Mouse (Mus musculus): ENCODE measurements around the gene Lrrn2. TPM values are rescaled to one million over a fixed set of nuclear protein-coding genes. Genes with fewer than 3 reads are reported as not detected.

Gene Lrrn2
- polyA plus RNA-seq, 1 experiment from 2014 or later: 36.5 TPM

GRCm38 (mm10) chr1:132915849-132916493, 35.9 kb downstream of the Lrrn2 start:
- no peak overlapping the region for H3K27ac ChIP-seq (replicated peaks; ENCODE audit: low read depth, low read length)
- peak; percentile 67 for DNase-seq

GRCm38 (mm10) chr1:132917554-132917953, 37.5 kb downstream of the Lrrn2 start:
- Histone ChIP-seq H3K27me3 (ENCODE audit: control insufficient read depth, insufficient read depth, low read length) (no peaks in the 10 kb centered on the region), H3K9ac (replicated peaks; ENCODE audit: low read length) (no peak overlapping the region), H3K4me2 (ENCODE audit: low read length) (no peak overlapping the region), H3K4me3 (replicated peaks; ENCODE audit: low read depth, low read length) (no peak overlapping the region), H3K27ac (replicated peaks; ENCODE audit: low read depth, low read length) (peak overlapping the region; percentile 46), H3K9me3 (ENCODE audit: control insufficient read depth, low read length) (no peaks in the 10 kb centered on the region), H3K36me3 (ENCODE audit: control insufficient read depth, insufficient read depth, low read length) (no peaks in the 10 kb centered on the region), H3K4me1 (ENCODE audit: control insufficient read depth, insufficient read depth, low read length) (peaks cover 44% of the 10 kb centered on the region)
- DNase-seq: peak; percentile 66
- ATAC-seq (ENCODE audit: low FRiP score, low TSS enrichment): no peak
- 11% methylated on average over 8 of the region's 8 CpGs for WGBS

More at GRCm38 (mm10) chr1:132915849-132916493, 35.9 kb downstream of the Lrrn2 start:
- H3K4me3 ChIP-seq (replicated peaks; ENCODE audit: low read depth, low read length): no peak overlapping the region
- H3K4me2 ChIP-seq (ENCODE audit: low read length): no peak overlapping the region
- H3K4me1 ChIP-seq (ENCODE audit: control insufficient read depth, insufficient read depth, low read length): peaks cover 38% of the 10 kb centered on the region
- H3K27me3 ChIP-seq (ENCODE audit: control insufficient read depth, insufficient read depth, low read length): no peaks in the 10 kb centered on the region
- no peaks in the 10 kb centered on the region for H3K36me3 ChIP-seq (ENCODE audit: control insufficient read depth, insufficient read depth, low read length)
- WGBS: 32% methylated on average over 6 of the region's 6 CpGs
- no peaks in the 10 kb centered on the region for H3K9me3 ChIP-seq (ENCODE audit: control insufficient read depth, low read length)
- ATAC-seq (ENCODE audit: low FRiP score, low TSS enrichment): no peak
- no peak overlapping the region for H3K9ac ChIP-seq (replicated peaks; ENCODE audit: low read length)

DNA sequence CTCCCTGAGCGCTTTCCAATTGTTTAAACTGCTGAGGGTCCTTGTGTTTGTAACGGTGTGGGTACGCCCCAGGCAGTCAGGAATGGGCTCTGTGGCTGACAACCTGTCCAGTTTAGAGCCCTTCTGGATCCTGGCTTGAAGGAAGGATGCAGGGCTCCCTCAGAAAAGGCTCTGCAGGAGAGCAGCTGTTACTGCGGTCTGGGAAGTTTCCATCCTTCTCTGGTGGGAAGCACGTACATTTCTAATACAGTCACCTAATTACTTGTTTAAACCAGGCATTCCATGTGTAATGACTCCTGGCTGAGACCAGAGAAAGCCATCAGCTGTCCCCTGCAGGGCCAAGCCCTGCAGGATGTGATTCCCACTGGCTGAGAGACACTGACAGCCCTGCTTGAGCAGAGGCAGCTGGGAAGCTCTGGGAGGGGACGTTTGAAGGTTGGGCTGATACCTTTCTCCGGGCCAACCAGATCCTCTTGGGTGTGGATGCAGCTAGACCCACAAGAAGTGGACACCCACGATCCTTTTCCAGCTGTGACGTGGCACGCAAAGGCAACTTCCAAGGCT, 38.1 kb downstream of the Lrrn2 start:
- Histone ChIP-seq H3K36me3 (ENCODE audit: control insufficient read depth, insufficient read depth, low read length) (no peaks in the 10 kb centered on the region), H3K9ac (replicated peaks; ENCODE audit: low read length) (no peak overlapping the region), H3K4me1 (ENCODE audit: control insufficient read depth, insufficient read depth, low read length) (peaks cover 44% of the 10 kb centered on the region), H3K4me2 (ENCODE audit: low read length) (no peak overlapping the region), H3K9me3 (ENCODE audit: control insufficient read depth, low read length) (no peaks in the 10 kb centered on the region), H3K27me3 (ENCODE audit: control insufficient read depth, insufficient read depth, low read length) (no peaks in the 10 kb centered on the region), H3K4me3 (replicated peaks; ENCODE audit: low read depth, low read length) (no peak overlapping the region), H3K27ac (replicated peaks; ENCODE audit: low read depth, low read length) (peak overlapping the region; percentile 46)
- WGBS: 24% methylated on average over 10 of the region's 10 CpGs
- DNase-seq (peak; percentile 46), ATAC-seq (ENCODE audit: low FRiP score, low TSS enrichment) (no peak)

DNA sequence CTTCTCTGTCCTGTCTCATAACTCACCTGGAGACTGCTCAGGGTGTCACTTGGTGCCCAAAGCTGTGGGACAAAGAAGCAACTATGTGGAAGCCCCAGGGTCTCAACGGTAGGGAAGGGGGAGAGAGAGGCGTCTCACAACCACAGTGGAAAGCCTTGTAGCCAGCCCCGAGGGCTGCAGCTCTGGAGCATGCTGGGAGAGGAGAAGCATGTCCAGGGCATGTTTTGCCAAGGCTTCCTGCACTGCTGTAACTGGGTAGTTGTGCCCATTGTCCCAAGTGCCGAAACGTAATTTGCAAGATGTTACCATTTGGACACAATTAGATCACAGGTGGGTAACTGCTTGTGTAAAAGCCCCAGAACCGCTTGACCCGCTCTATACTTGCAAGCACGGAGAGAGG, 39.2 kb downstream of the Lrrn2 start:
- no peak for ATAC-seq (ENCODE audit: low FRiP score, low TSS enrichment)
- WGBS: 81% methylated on average over 8 of the region's 8 CpGs

GRCm38 (mm10) chr1:132921071-132921470, 41.0 kb downstream of the Lrrn2 start:
- Histone ChIP-seq H3K36me3 (ENCODE audit: control insufficient read depth, insufficient read depth, low read length) (no peaks in the 10 kb centered on the region), H3K9ac (replicated peaks; ENCODE audit: low read length) (0 out of 2 replicates have a peak overlapping the region, but pooled peaks have one; percentile 6), H3K27ac (replicated peaks; ENCODE audit: low read depth, low read length) (peak overlapping the region; percentile 68), H3K4me3 (replicated peaks; ENCODE audit: low read depth, low read length) (no peak overlapping the region), H3K4me2 (ENCODE audit: low read length) (peak overlapping the region; percentile 9; the same call in 1 of the 2 replicates), H3K27me3 (ENCODE audit: control insufficient read depth, insufficient read depth, low read length) (no peaks in the 10 kb centered on the region), H3K9me3 (ENCODE audit: control insufficient read depth, low read length) (no peaks in the 10 kb centered on the region), H3K4me1 (ENCODE audit: control insufficient read depth, insufficient read depth, low read length) (peaks cover 39% of the 10 kb centered on the region)
- 2% methylated on average over 13 of the region's 13 CpGs for WGBS
- ATAC-seq (ENCODE audit: low FRiP score, low TSS enrichment) (peak; percentile 69; the same call in 1 of the 2 replicates), DNase-seq (peak; percentile 77)

More for the DNA sequence above, 39.2 kb downstream of the Lrrn2 start:
- H3K4me3 ChIP-seq (replicated peaks; ENCODE audit: low read depth, low read length): no peak overlapping the region
- peaks cover 44% of the 10 kb centered on the region for H3K4me1 ChIP-seq (ENCODE audit: control insufficient read depth, insufficient read depth, low read length)
- H3K4me2 ChIP-seq (ENCODE audit: low read length): no peak overlapping the region
- H3K36me3 ChIP-seq (ENCODE audit: control insufficient read depth, insufficient read depth, low read length): no peaks in the 10 kb centered on the region
- H3K9me3 ChIP-seq (ENCODE audit: control insufficient read depth, low read length): no peaks in the 10 kb centered on the region
- H3K27me3 ChIP-seq (ENCODE audit: control insufficient read depth, insufficient read depth, low read length): no peaks in the 10 kb centered on the region
- H3K27ac ChIP-seq (replicated peaks; ENCODE audit: low read depth, low read length): no peak overlapping the region
- H3K9ac ChIP-seq (replicated peaks; ENCODE audit: low read length): no peak overlapping the region
- no peak for DNase-seq

DNA sequence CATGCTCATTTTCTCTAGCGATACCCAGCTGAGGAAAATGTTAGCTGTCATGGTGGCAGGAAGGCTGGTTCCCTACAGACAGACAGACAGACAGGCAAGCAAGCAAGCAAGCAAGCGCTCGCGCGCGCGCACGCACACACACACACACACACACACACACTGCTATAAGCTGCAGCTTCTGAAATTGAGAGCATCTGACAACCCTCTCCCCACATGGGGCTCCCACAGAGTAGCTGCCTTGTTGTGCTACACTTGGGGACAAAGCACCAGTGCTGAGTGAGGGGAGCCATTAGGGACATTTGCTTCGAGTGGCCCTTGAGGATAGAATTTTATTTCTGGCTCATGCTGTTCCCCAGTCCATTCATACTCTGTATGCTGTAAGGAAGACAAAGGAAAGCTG, 42.2 kb downstream of the Lrrn2 start:
- DNase-seq: peak; percentile 41
- Histone ChIP-seq H3K4me2 (ENCODE audit: low read length) (no peak overlapping the region), H3K9ac (replicated peaks; ENCODE audit: low read length) (peak overlapping the region; percentile 23; the same call in 1 of the 2 replicates), H3K4me3 (replicated peaks; ENCODE audit: low read depth, low read length) (no peak overlapping the region), H3K9me3 (ENCODE audit: control insufficient read depth, low read length) (no peaks in the 10 kb centered on the region), H3K4me1 (ENCODE audit: control insufficient read depth, insufficient read depth, low read length) (peaks cover 35% of the 10 kb centered on the region), H3K27ac (replicated peaks; ENCODE audit: low read depth, low read length) (peak overlapping the region; percentile 49; the same call in 1 of the 2 replicates), H3K36me3 (ENCODE audit: control insufficient read depth, insufficient read depth, low read length) (no peaks in the 10 kb centered on the region), H3K27me3 (ENCODE audit: control insufficient read depth, insufficient read depth, low read length) (no peaks in the 10 kb centered on the region)
- peak; percentile 59; the same call in 1 of the 2 replicates for ATAC-seq (ENCODE audit: low FRiP score, low TSS enrichment)
- WGBS: 61% methylated on average over 9 of the region's 9 CpGs

- WGBS: 89% methylated on average over 7 of the region's 7 CpGs
- no peak overlapping the region for H3K27ac ChIP-seq (replicated peaks; ENCODE audit: low read depth, low read length)
- no peak overlapping the region for H3K9ac ChIP-seq (replicated peaks; ENCODE audit: low read length)
- DNase-seq (no peak), ATAC-seq (ENCODE audit: low FRiP score, low TSS enrichment) (no peak)
- H3K4me2 ChIP-seq (ENCODE audit: low read length): no peak overlapping the region
- no peaks in the 10 kb centered on the region for H3K36me3 ChIP-seq (ENCODE audit: control insufficient read depth, insufficient read depth, low read length)
- H3K27me3 ChIP-seq (ENCODE audit: control insufficient read depth, insufficient read depth, low read length): no peaks in the 10 kb centered on the region
- H3K4me1 ChIP-seq (ENCODE audit: control insufficient read depth, insufficient read depth, low read length): peaks cover 31% of the 10 kb centered on the region
- H3K9me3 ChIP-seq (ENCODE audit: control insufficient read depth, low read length): no peaks in the 10 kb centered on the region
- H3K4me3 ChIP-seq (replicated peaks; ENCODE audit: low read depth, low read length): no peak overlapping the region
Measured at GRCm38 (mm10) chr1:132925270-132925669, 45.2 kb downstream of the Lrrn2 start.

GRCm38 (mm10) chr1:132928032-132928906, 48.2 kb downstream of the Lrrn2 start:
- no peaks in the 10 kb centered on the region for H3K36me3 ChIP-seq (ENCODE audit: control insufficient read depth, insufficient read depth, low read length)
- H3K27me3 ChIP-seq (ENCODE audit: control insufficient read depth, insufficient read depth, low read length): no peaks in the 10 kb centered on the region
- H3K4me1 ChIP-seq (ENCODE audit: control insufficient read depth, insufficient read depth, low read length): peaks cover 9% of the 10 kb centered on the region; the same call in 1 of the 2 replicates
- H3K9me3 ChIP-seq (ENCODE audit: control insufficient read depth, low read length): no peaks in the 10 kb centered on the region
- no peak overlapping the region for H3K4me2 ChIP-seq (ENCODE audit: low read length)
- no peak overlapping the region for H3K4me3 ChIP-seq (replicated peaks; ENCODE audit: low read depth, low read length)
- ATAC-seq (ENCODE audit: low FRiP score, low TSS enrichment): no peak
- WGBS: 46% methylated on average over 19 of the region's 19 CpGs
- DNase-seq: peak; percentile 51
- H3K27ac ChIP-seq (replicated peaks; ENCODE audit: low read depth, low read length): peak overlapping the region; percentile 77
- H3K9ac ChIP-seq (replicated peaks; ENCODE audit: low read length): no peak overlapping the region; the same call in 1 of the 2 replicates
